In the genomic region with DNA sequence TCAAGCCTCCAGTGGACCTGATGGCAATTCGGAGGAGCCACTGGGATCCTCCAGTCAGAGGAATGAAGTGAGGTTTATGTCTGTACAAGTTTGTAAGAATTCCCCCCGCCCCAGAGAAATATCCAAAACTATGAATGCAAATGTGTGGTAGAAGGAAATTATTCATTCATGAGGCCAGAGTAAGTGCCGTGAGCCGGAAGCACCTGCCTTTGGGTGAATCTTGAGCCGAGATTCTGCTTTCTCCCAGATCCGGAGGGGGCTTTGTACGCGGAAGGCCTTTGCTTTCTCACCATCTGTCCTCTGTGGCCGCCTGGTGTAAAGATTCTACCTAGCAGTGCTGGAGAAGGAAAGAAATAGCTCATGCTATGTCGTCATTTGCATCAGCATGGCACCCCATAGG, we compare ENCODE assay signal across 19 mouse cellular contexts.
"Had no signal": no experiment of that assay in that cellular context is flagged by ENCODE, and none has a peak within 500 bp of the region (broad histone marks: within the 10 kb centered on the region; RNA-seq: fewer than 3 reads in every experiment).

No protein-coding gene starts in this region.

- H3K27ac ChIP-seq: hindbrain, embryonic 13.5 days; hindbrain, embryonic 15.5 days; hindbrain, postnatal 0 days; kidney, embryonic 15.5 days; kidney, postnatal 0 days; limb, embryonic 13.5 days; limb, embryonic 15.5 days; liver, embryonic 12.5 days; liver, embryonic 14.5 days had no signal

- H3K36me3 ChIP-seq: heart, embryonic 12.5 days; hindbrain, embryonic 13.5 days; hindbrain, embryonic 15.5 days; kidney, embryonic 15.5 days; limb, embryonic 13.5 days; limb, embryonic 15.5 days; liver, embryonic 12.5 days had no signal

- H3K4me1 ChIP-seq: hindbrain, embryonic 13.5 days; liver, embryonic 12.5 days had no signal

- H3K4me2 ChIP-seq: heart, embryonic 12.5 days; hindbrain, embryonic 13.5 days; hindbrain, embryonic 15.5 days; kidney, embryonic 15.5 days; limb, embryonic 13.5 days; limb, embryonic 15.5 days; liver, embryonic 12.5 days had no signal

- H3K9ac ChIP-seq: heart, embryonic 12.5 days; hindbrain, embryonic 13.5 days; hindbrain, embryonic 15.5 days; kidney, embryonic 15.5 days; limb, embryonic 13.5 days; limb, embryonic 15.5 days; liver, embryonic 12.5 days; liver, embryonic 14.5 days had no signal

- H3K9me3 ChIP-seq: heart, embryonic 12.5 days; hindbrain, embryonic 13.5 days; hindbrain, embryonic 15.5 days; kidney, embryonic 15.5 days; limb, embryonic 13.5 days; limb, embryonic 15.5 days; liver, embryonic 12.5 days had no signal

- H3K27me3 ChIP-seq: heart, embryonic 12.5 days; hindbrain, embryonic 13.5 days; hindbrain, embryonic 15.5 days; kidney, embryonic 15.5 days; limb, embryonic 13.5 days; limb, embryonic 15.5 days; liver, embryonic 12.5 days had no signal

- DNase-seq: gastrocnemius, postnatal 14 days; gastrocnemius, postnatal 36 days; kidney, adult 11 months; kidney, adult 2 months; kidney, adult 9 months; kidney, postnatal 14 days; kidney, postnatal 36 days; layer of hippocampus, adult 9-11 months; layer of hippocampus, postnatal 36 days had no signal

- H3K4me3 ChIP-seq: heart, embryonic 12.5 days; hindbrain, embryonic 13.5 days; hindbrain, embryonic 15.5 days; kidney, embryonic 15.5 days; limb, embryonic 13.5 days; limb, embryonic 15.5 days; liver, embryonic 12.5 days had no signal
